Mouse (Mus musculus) CH12.LX (cell line): Measurements from ENCODE around the gene Gm10037. TPM values are rescaled to one million over a fixed set of nuclear protein-coding genes. Genes with fewer than 3 reads are reported as not detected.

Experiments used
- DNase-seq: peaks from one replicate; pipeline ENCODE4 v3.0.0-alpha.2; 2013; ENCODE audit errors: extremely low read depth
- H3K27ac ChIP-seq: 2 replicates; pipeline ENCODE4 v1.5.1; 2012; ENCODE audit warnings: low read depth, mild to moderate bottlenecking, control low read depth, moderate library complexity; ENCODE audit not compliant: insufficient read depth
- H3K27me3 ChIP-seq: replicated peaks from 2 replicates; pipeline ENCODE3; 2012; ENCODE audit warnings: inconsistent platforms
- H3K36me3 ChIP-seq, 2 experiments: replicated peaks in 1 of 2; 2 replicates each; pipeline versions ENCODE3 to v1.6.1; 2012; ENCODE audit warnings: inconsistent platforms in 1 of 2, low read length in 1 of 2, mild to moderate bottlenecking in 1 of 2, mixed read lengths in 1 of 2, moderate library complexity in 1 of 2; ENCODE audit not compliant: control insufficient read depth in 1 of 2, insufficient read depth in 1 of 2
- H3K4me1 ChIP-seq, 2 experiments: 2 replicates each; pipeline ENCODE4 v1.6.1; 2012; ENCODE audit warnings: inconsistent platforms in 1 of 2, moderate library complexity in 1 of 2; ENCODE audit not compliant: insufficient read depth in 2 of 2, control insufficient read depth in 1 of 2
- H3K4me2 ChIP-seq: 2 replicates; pipeline ENCODE4 v1.6.1; 2012; ENCODE audit warnings: low read depth, mild to moderate bottlenecking, control low read depth; ENCODE audit not compliant: poor library complexity, insufficient read depth, severe bottlenecking
- H3K4me3 ChIP-seq, 3 experiments: fragments of 150-350 bp in 1 of 3; sonication (generic) in 1 of 3; replicated peaks in 1 of 3; 2 replicates each; pipeline versions ENCODE3 to v1.5.1; 2011 to 2012; ENCODE audit warnings: low read depth in 2 of 3, low read length in 2 of 3, mild to moderate bottlenecking in 2 of 3, moderate library complexity in 2 of 3, control low read depth in 1 of 3, improper control_type of control experiment in 1 of 3, inconsistent platforms in 1 of 3, mixed read lengths in 1 of 3; ENCODE audit not compliant: poor library complexity in 1 of 3
- H3K79me2 ChIP-seq: replicated peaks from 2 replicates; pipeline ENCODE4 v1.6.1; 2012; ENCODE audit warnings: mild to moderate bottlenecking, moderate library complexity; ENCODE audit not compliant: control insufficient read depth, poor library complexity, insufficient read depth, severe bottlenecking; ENCODE audit errors: extremely low read depth
- H3K9ac ChIP-seq: 2 replicates; pipeline ENCODE4 v1.6.1; 2012; ENCODE audit warnings: low read depth, mild to moderate bottlenecking, control low read depth, moderate library complexity; ENCODE audit not compliant: insufficient read depth
- H3K9me3 ChIP-seq: replicated peaks from 2 replicates; pipeline ENCODE3; 2012; ENCODE audit warnings: low read length, inconsistent platforms, mixed read lengths
- CHD1 ChIP-seq: IDR thresholded peaks from 2 replicates; pipeline ENCODE4 v1.6.1; 2012; ENCODE audit warnings: low read depth, low read length, improper control_type of control experiment, inconsistent platforms
- CTCF ChIP-seq, 2 experiments: IDR thresholded peaks in 1 of 2; conservative IDR thresholded peaks in 1 of 2; 2 replicates each; pipeline ENCODE4 v1.5.1; 2011 to 2012; ENCODE audit warnings: low read depth in 2 of 2, low read length in 2 of 2, improper control_type of control experiment in 1 of 2, inconsistent platforms in 1 of 2, mild to moderate bottlenecking in 1 of 2, moderate library complexity in 1 of 2
- E2F4 ChIP-seq: IDR thresholded peaks from 2 replicates; pipeline ENCODE4 v1.6.1; 2011; ENCODE audit warnings: low read depth, low read length, improper control_type of control experiment; ENCODE audit not compliant: insufficient replicate concordance
- ELF1 ChIP-seq: IDR thresholded peaks from 2 replicates; pipeline ENCODE4 v1.6.1; 2014; ENCODE audit warnings: low read depth, mild to moderate bottlenecking, inconsistent platforms, low read length, improper control_type of control experiment
- EP300 ChIP-seq: IDR thresholded peaks from 2 replicates; pipeline ENCODE4 v1.6.1; 2011; ENCODE audit warnings: low read length, improper control_type of control experiment
- ETS1 ChIP-seq: conservative IDR thresholded peaks from 2 replicates; pipeline ENCODE4 v1.6.1; 2012; ENCODE audit warnings: low read depth, mild to moderate bottlenecking, inconsistent platforms, low read length, improper control_type of control experiment, moderate library complexity
- GABPA ChIP-seq: IDR thresholded peaks from 2 replicates; pipeline ENCODE4 v1.6.1; 2012; ENCODE audit warnings: low read depth, low read length, improper control_type of control experiment, inconsistent platforms; ENCODE audit not compliant: insufficient replicate concordance
- JUND ChIP-seq: conservative IDR thresholded peaks from 2 replicates; pipeline ENCODE4 v1.6.1; 2011; ENCODE audit warnings: low read depth, low read length, improper control_type of control experiment
- KAT2A ChIP-seq: IDR thresholded peaks from 2 replicates; pipeline ENCODE4 v1.6.1; 2012; ENCODE audit warnings: low read length, improper control_type of control experiment, inconsistent platforms; ENCODE audit not compliant: insufficient replicate concordance
- MAFK ChIP-seq: IDR thresholded peaks from 2 replicates; pipeline ENCODE4 v1.6.1; 2011; ENCODE audit warnings: low read length, improper control_type of control experiment; ENCODE audit not compliant: insufficient replicate concordance
- MAX ChIP-seq: IDR thresholded peaks from 2 replicates; pipeline ENCODE4 v1.6.1; 2011; ENCODE audit warnings: low read length, improper control_type of control experiment
- MEF2A ChIP-seq: IDR thresholded peaks from 2 replicates; pipeline ENCODE4 v1.6.1; 2014; ENCODE audit warnings: low read depth, mild to moderate bottlenecking, inconsistent platforms, low read length, improper control_type of control experiment, borderline replicate concordance
- MXI1 ChIP-seq: IDR thresholded peaks from 2 replicates; pipeline ENCODE4 v1.6.1; 2011; ENCODE audit warnings: mild to moderate bottlenecking, low read depth, low read length, improper control_type of control experiment
- NELFE ChIP-seq: IDR thresholded peaks from 2 replicates; pipeline ENCODE4 v1.6.1; 2011; ENCODE audit warnings: low read depth, low read length, improper control_type of control experiment
- PAX5 ChIP-seq: IDR thresholded peaks from 2 replicates; pipeline ENCODE4 v1.6.1; 2012; ENCODE audit warnings: low read length, inconsistent platforms, mixed read lengths
- POLR2A ChIP-seq: IDR thresholded peaks from 2 replicates; pipeline ENCODE4 v1.6.1; 2011; ENCODE audit warnings: low read depth, mild to moderate bottlenecking, improper control_type of control experiment, low read length
- POLR2AphosphoS2 ChIP-seq: IDR thresholded peaks from 2 replicates; pipeline ENCODE4 v1.6.1; 2011; ENCODE audit warnings: low read depth, low read length, improper control_type of control experiment
- RAD21 ChIP-seq: IDR thresholded peaks from 2 replicates; pipeline ENCODE4 v1.6.1; 2011; ENCODE audit warnings: low read depth, mild to moderate bottlenecking, low read length, improper control_type of control experiment, moderate library complexity
- RCOR1 ChIP-seq: conservative IDR thresholded peaks from 2 replicates; pipeline ENCODE4 v1.6.1; 2012; ENCODE audit warnings: low read depth, mild to moderate bottlenecking, inconsistent platforms, low read length, improper control_type of control experiment
- SIN3A ChIP-seq: IDR thresholded peaks from 2 replicates; pipeline ENCODE4 v1.6.1; 2012; ENCODE audit warnings: low read length, improper control_type of control experiment, inconsistent platforms
- TCF12 ChIP-seq: IDR thresholded peaks from 2 replicates; pipeline ENCODE4 v1.6.1; 2014; ENCODE audit warnings: low read depth, mild to moderate bottlenecking, inconsistent platforms, low read length, improper control_type of control experiment
- UBTF ChIP-seq: IDR thresholded peaks from 2 replicates; pipeline ENCODE4 v1.6.1; 2012; ENCODE audit warnings: low read depth, mild to moderate bottlenecking, inconsistent platforms, low read length, improper control_type of control experiment, moderate library complexity
- USF1 ChIP-seq: IDR thresholded peaks from 2 replicates; pipeline ENCODE4 v1.6.1; 2014; ENCODE audit warnings: low read depth, mild to moderate bottlenecking, inconsistent platforms, low read length, improper control_type of control experiment
- ZC3H11A ChIP-seq: IDR thresholded peaks from 2 replicates; pipeline ENCODE4 v1.6.1; 2012; ENCODE audit warnings: low read depth, mild to moderate bottlenecking, inconsistent platforms, low read length, improper control_type of control experiment
- ZKSCAN1 ChIP-seq: IDR thresholded peaks from 2 replicates; pipeline ENCODE4 v1.6.1; 2012; ENCODE audit warnings: low read depth, inconsistent platforms, low read length, improper control_type of control experiment, borderline replicate concordance
- ZMIZ1 ChIP-seq: IDR thresholded peaks from 2 replicates; pipeline ENCODE4 v1.6.1; 2012; ENCODE audit warnings: low read depth, mild to moderate bottlenecking, inconsistent platforms, low read length, improper control_type of control experiment
- dilution Hi-C: fragments of 300-500 bp; cut with MboI; formaldehyde crosslinking; loops from 2 replicates; pipeline ENCODE4 v1.14.3; 2020; ENCODE audit warnings: low sequenced_read_pairs; ENCODE audit not compliant: extremely low pct_unique_long_range_greater_than_20kb, extremely low pct_ligation_motif_present
- in situ Hi-C: fragments of 300-500 bp; cut with MboI; formaldehyde crosslinking; loops from 3 replicates; pipeline ENCODE4 v1.14.3; 2019; ENCODE audit warnings: low sequenced_read_pairs, low pct_ligation_motif_present, low pct_unique_long_range_greater_than_20kb, mixed read lengths
- polyA plus RNA-seq: library from polyadenylated mRNA; unstranded; fragments of >175 nt; gene quantifications from 2 replicates; pipeline ENCODE4 v1.2.1, GENCODE M21; 2012; ENCODE audit warnings: low read depth; ENCODE audit not compliant: insufficient read length
- total RNA-seq, 2 experiments: library from RNA; depleted of rRNA; stranded (reverse); fragments of 300-350 nt in 1 of 2; fragments of >200 nt in 1 of 2; gene quantifications; 2 replicates each; pipeline ENCODE4 v1.2.3; 2012 to 2014

Gm10037 gene
- total and polyA plus RNA-seq, 3 experiments: not detected

DNA sequence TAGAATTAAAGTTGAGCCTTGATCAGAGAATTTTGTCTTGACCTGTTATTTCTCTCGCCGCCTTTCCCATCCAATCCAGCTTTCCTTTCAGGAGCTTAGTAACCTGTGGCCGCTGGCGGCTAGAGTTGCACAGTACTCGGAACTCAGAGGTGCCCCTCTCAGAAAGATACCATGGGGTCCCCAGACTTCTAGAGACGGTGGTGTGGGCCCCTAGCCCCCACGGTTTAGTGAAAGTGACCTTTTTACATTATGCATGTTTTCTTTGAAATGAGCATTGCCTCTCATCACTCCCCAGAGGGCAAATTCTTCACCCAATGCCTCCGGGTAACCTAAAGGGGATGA, 13.9 kb downstream of the Gm10037 start:
- dilution Hi-C loops: no loop called here
- Histone ChIP-seq H3K9ac (no peak overlapping the region), H3K4me3 (no peak overlapping the region), H3K9me3 (no peaks in the 10 kb centered on the region), H3K4me2 (peak overlapping the region; percentile 48), H3K4me1 (peaks cover 4 to 10% of the 10 kb centered on the region in 2 experiments; a peak in 2 of 4 replicates), H3K36me3 (no peaks in the 10 kb centered on the region), H3K79me2 (no peaks in the 10 kb centered on the region), H3K27me3 (peaks cover 9% of the 10 kb centered on the region), H3K27ac (no peak overlapping the region)
- TF ChIP-seq EP300 (no peak), CHD1 (no peak), MAFK (no peak), SIN3A (no peak), RAD21 (no peak), MXI1 (no peak), ELF1 (no peak), ZMIZ1 (no peak), JUND (no peak), UBTF (no peak), CTCF (conservative IDR thresholded peaks at IDR 0.05 in 1 of 2, IDR thresholded peaks at IDR 0.05 in 1 of 2; ENCODE audit: low read depth in 2 of 2, low read length in 2 of 2) (no peak), POLR2A (no peak), ETS1 (no peak), KAT2A (no peak), USF1 (no peak)
- in situ Hi-C loops: no loop called here
- no peak for DNase-seq

- no peak overlapping the region for H3K9ac ChIP-seq
- DNase-seq: no peak
- in situ Hi-C loops (no loop called here), dilution Hi-C loops (no loop called here)
- H3K9me3 ChIP-seq: no peaks in the 10 kb centered on the region
- H3K4me2 ChIP-seq: no peak overlapping the region
- TF ChIP-seq RAD21: no peak
- no peak for TF ChIP-seq ETS1
- no peak for TF ChIP-seq PAX5
- TF ChIP-seq ZKSCAN1: no peak
- TF ChIP-seq MAFK: no peak
- no peak for TF ChIP-seq MEF2A
- no peak for TF ChIP-seq TCF12
- TF ChIP-seq NELFE: no peak
- no peak for TF ChIP-seq ZC3H11A
- no peak for TF ChIP-seq MAX
- no peak for TF ChIP-seq POLR2A
- no peak for TF ChIP-seq JUND
- no peak for TF ChIP-seq CHD1
- TF ChIP-seq POLR2AphosphoS2: no peak
- TF ChIP-seq KAT2A: no peak
- TF ChIP-seq MXI1: no peak
- TF ChIP-seq ELF1: no peak
- no peak for TF ChIP-seq RCOR1
- TF ChIP-seq E2F4: no peak
- TF ChIP-seq GABPA: no peak
- no peak overlapping the region for H3K27ac ChIP-seq
- no peaks in the 10 kb centered on the region for H3K79me2 ChIP-seq
- H3K4me1 ChIP-seq: no peaks in the 10 kb centered on the region
- H3K4me3 ChIP-seq: no peak overlapping the region
- no peaks in the 10 kb centered on the region for H3K36me3 ChIP-seq
- H3K27me3 ChIP-seq: peaks cover 7% of the 10 kb centered on the region
Measured at GRCm38 (mm10) chr13:67850361-67850760, 19.5 kb downstream of the Gm10037 start.
